Mouse (Mus musculus) right cerebral cortex, adult 18-20 months (tissue): ENCODE data around the gene Kdelr2.

Experiments used
- DNase-seq: peaks from one replicate; pipeline ENCODE4 v3.0.0; 2022; ENCODE audit warnings: mixed read lengths

Kdelr2 gene

GRCm38 (mm10) chr5:143404148-143404930 lies 701 bp downstream of the Kdelr2 start:
- no peak for DNase-seq

- DNase-seq = no peak
Measured at GRCm38 (mm10) chr5:143405200-143405599, 1.6 kb downstream of the Kdelr2 start.

- no peak for DNase-seq
Measured at GRCm38 (mm10) chr5:143406548-143406947, 2.9 kb downstream of the Kdelr2 start.

DNA sequence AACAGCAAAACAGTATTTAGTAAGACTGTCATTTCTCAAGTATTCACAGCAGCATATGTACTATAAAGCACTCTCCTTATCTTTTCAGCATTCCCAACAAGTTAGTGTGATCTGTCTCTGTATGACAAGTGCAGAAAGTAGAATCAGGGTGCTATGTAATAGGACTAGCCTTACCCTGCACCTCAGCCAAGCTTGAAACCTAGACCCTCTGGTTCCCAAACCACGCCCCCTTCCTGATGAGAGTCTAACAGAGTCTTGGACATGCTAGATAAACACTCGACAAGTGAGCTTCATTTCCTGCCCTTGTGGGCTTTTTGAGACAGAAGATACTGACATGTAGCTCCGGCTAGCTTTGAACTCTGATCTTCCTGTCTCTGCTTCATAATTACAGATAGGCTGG lies 5.6 kb downstream of the Kdelr2 start:
- DNase-seq = no peak

GRCm38 (mm10) chr5:143410841-143411395 lies 7.3 kb downstream of the Kdelr2 start:
- peak; percentile 52 for DNase-seq

DNA sequence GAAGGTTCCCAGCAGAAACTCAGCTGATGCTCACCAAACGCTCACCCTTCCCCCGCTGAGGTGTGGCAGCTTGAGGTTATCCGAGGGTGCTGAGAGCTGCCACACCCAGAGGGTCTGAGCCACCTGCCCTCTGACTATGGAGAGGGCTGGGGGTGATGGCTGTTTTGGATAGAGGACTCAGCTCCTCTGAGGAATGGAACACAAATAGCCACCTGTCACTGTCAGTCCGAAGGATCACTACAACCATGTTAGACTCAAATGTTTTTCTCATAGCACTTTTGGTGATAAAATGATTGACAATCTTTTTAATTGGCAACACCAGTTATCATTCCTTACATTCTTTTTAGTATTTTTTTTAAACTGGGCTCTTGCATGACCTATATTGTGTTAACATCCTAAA lies 17.8 kb downstream of the Kdelr2 start:
- DNase-seq = no peak

DNA sequence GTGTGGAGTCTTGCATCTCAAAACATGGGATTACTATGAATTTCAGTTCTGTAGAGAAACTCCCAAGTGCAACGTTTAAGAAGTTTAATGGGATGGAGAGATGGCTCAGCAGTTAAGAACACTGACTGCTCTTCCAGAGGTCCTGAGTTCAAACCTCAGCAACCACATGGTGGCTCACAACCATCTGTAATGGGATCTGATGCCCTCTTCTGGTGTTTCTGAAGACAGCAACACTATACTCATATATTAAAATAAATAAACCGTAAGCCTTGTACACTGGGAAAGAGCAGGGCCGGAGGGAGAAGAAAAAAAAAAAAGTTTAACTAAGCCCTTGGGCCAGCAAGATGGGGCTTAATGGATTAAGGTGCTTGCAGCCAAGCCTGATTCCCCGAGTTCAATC lies 19.4 kb downstream of the Kdelr2 start:
- no peak for DNase-seq

DNA sequence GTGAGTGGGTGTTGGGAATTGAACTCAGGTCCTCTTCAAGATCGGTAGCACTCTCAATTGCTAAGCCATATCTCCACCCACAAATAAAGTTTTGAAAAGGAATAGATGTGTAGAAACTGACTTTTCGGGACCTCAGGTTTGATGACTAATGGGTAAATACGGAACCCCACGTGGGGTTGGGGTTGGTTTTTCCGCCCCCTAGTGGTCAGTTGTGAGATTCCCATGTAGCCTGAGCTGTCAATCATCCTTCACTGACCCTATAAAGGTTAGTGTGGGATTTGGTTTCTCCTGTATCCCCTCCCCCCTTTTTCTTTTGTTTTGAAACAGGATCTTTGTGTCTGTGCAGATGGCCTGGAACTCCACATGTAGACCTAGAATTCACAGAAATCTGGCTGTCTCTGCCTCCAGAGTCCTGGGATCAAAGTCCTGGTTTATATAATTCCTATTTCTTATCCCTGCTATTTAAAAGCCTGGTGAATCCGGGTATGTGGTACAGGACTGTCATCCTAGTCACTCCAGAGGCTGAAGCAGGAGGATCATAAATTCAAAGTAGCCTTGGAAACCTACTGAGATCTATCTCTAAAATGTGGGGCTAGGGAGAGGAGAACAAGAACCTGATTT lies 20.4 kb downstream of the Kdelr2 start:
- peak; percentile 34 for DNase-seq

DNA sequence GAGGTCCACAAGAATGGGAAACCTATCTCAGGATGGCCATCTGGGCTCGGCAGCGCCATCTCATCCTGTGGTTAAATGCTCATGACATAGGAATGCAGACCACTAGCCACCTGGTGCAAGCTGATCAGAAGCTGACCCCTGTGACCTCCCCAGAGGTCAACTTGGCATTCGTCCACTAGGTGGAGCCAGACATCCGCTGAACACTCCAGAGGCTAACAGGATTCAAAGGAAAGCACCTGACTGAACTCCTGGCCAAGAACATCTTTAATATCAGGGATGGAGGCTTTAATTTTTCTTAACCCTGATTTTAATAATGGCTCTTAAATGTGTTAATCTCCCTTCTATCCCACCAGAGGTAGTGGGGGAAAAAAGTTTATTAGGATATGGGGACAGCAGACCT lies 30.8 kb downstream of the Kdelr2 start:
- peak; percentile 39 for DNase-seq

- no peak for DNase-seq
Measured at GRCm38 (mm10) chr5:143441298-143441697, 37.7 kb downstream of the Kdelr2 start.

DNA sequence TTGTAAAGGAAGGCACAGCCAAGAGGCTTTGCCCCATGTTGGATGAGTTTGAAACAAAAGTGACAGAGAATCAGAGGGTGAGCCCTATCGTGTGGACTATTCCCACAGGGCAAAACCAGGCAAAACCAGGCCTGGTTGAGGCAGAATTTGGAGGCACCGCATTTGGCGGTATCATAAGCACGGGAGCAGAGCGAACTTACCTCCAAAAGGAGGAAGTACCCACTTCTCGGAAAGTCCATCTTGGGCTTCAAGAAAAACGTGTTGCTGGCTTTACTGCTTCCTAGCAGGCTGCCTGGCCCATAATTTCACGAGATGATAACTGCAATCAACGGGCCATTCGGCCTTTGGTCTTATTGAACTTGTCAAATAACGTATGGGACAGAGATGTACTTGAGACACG lies 38.1 kb downstream of the Kdelr2 start:
- DNase-seq = no peak

DNA sequence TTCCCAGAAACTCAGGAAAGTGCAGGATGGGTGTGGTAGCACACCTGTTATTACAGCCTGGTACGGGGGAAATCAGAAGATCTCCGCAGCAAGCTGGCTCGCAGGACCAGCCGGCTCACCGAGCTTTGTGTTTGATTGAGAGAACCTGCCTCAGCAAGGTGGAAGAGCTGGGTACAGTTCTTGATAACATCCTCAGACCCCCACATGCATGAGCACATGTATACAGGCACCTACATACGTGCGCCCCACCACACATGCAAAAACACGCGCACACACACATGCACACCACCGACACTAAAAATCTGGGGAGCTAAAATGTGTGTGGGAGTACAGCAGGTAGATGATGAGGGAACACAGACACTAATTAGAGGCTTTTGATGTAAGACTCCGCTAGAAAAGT lies 60.0 kb downstream of the Kdelr2 start:
- no peak for DNase-seq

GRCm38 (mm10) chr5:143464100-143464756 lies 60.6 kb downstream of the Kdelr2 start, which contains the start of gene Daglb:
Gene Daglb, plus strand, starts transcription at chr5:143464584.
- DNase-seq = peak; percentile 92

DNA sequence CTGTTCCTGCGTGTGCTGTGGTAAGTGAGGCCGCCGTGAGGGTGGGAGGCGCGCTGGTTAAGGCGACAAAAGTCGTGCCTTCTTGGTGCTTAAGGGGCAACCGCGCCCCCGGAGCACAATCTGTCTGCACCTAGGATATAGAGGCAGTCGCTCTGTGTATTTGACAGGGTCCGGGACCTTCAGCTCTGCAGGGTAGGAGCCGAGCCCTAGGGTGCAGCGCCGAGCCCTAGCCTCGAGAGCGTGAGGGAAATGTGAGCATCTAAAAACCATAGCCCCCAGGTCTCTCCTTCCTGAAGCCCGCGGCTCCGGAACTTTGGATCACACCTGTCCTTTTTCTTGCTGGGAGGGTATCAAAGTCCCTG lies 61.1 kb downstream of the Kdelr2 start:
- no peak for DNase-seq

- no peak for DNase-seq
Measured at GRCm38 (mm10) chr5:143465156-143466085, 61.8 kb downstream of the Kdelr2 start.

DNA sequence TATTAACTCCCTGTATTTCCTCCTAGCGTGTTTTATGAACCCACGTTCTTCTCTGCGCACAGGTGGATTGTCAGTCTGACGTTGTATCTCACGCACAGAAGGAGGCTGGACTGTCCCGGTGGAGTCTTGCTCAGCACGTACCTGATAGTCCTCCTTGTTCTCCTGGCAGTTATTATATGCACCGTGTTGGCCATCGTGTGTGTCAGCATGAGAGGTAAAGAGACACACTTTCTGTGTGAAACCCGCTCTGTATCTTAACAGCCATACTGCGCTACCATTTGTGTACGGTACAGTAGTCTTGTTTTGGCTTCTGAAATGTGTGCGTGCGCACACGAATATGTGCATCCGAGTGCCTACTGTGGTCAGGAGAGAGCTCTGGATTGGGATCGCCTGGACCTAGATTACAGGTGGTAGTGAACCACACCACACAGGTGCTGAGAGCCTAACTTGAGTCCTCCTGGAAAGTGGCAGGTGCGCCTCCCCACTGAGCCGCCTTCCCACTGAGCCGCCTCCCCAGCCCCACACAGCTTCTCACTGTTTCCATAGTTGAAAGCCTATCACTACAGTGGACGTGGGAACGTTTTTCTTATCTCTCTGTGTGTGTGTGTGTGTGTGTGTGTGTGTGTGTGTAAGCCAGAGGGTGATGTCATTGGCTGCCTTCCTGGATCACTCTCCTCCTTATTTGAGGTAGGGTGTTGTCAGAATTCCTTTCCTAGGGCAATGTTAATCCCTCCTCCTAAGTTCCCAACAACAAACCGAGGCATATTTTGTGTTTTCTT lies 63.4 kb downstream of the Kdelr2 start:
- no peak for DNase-seq

- no peak for DNase-seq
Measured at GRCm38 (mm10) chr5:143467931-143468330, 64.3 kb downstream of the Kdelr2 start.

- DNase-seq = no peak
Measured at GRCm38 (mm10) chr5:143469628-143470027, 66.0 kb downstream of the Kdelr2 start.

- DNase-seq = no peak
Measured at GRCm38 (mm10) chr5:143470421-143471164, 67.0 kb downstream of the Kdelr2 start.

DNA sequence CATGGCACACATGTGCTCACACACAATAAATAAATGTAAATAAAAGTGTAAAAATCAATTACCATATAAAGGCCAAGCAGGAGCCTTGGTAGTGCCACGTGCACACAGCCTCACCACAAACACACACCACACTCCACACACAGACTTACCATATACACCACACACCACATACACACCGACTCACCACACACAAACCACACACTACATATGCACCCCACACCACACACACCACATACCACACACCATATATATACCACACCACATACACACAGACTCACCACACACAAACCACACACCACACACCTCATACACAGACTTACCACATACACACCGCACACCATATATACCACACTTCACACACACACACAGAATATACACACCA lies 67.5 kb downstream of the Kdelr2 start:
- no peak for DNase-seq
